Mouse (Mus musculus): ENCODE measurements around the gene Fgfr2. TPM values are rescaled to one million over a fixed set of nuclear protein-coding genes. Genes with fewer than 3 reads are reported as not detected.

Gene Fgfr2
- polyA plus RNA-seq, 1 experiment from 2014 or later: 86.9 TPM

DNA sequence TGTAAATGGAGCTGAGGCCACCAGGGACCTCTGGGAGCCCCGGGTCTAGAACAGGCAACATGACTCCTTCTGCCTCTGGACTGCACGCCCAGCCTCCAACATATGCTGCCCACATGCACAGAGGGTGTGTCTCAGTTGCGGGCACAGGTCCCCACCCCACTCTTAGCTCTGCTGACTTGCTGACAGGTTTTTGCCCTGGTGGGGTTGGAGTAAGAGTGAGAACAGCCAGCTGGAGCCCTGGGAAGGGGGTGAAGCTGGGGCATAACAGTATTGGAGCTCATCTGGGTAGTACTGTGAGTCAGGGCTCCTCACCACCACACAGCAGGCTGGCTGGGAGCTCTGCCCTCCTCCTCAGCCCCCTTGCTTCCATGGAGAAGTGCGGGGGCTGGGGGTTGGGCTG, 423.0 kb downstream of the Fgfr2 start:
- WGBS: 68% methylated on average over 4 of the region's 4 CpGs

DNA sequence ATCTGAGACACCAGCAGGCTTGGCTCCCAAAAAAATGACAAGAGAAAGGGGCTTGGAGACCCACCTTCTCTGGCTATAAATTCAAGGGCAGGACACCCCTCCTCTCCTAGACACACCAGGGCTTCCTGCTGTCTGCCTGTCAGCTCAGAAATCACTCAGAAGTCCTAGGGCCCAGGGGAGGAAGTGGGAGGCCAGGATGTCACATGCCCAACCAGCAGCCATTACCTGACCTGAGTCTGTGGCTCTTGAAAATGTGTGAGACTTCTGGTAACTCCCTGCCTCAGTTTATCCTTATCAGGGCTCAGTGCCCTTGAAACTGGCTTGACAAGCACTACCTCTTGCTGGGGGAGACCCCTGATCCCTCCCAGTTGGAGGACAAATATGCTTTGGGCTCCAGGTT, 423.5 kb downstream of the Fgfr2 start:
- no peaks in the 10 kb centered on the region for H3K9me3 ChIP-seq (ENCODE audit: control insufficient read depth, low read length)
- H3K36me3 ChIP-seq (ENCODE audit: control insufficient read depth, insufficient read depth, low read length): no peaks in the 10 kb centered on the region
- no peaks in the 10 kb centered on the region for H3K4me1 ChIP-seq (ENCODE audit: control insufficient read depth, insufficient read depth, low read length)
- H3K9ac ChIP-seq (ENCODE audit: low read length): no peak overlapping the region
- H3K4me2 ChIP-seq (ENCODE audit: low read depth): no peak overlapping the region
- ATAC-seq (ENCODE audit: insufficient read depth, low FRiP score, low TSS enrichment) (no peak), DNase-seq (ENCODE audit: low spot score) (no peak)
- H3K4me3 ChIP-seq (ENCODE audit: low read depth, low read length): no peak overlapping the region
- H3K27ac ChIP-seq (ENCODE audit: low read depth, low read length): no peak overlapping the region
- no peaks in the 10 kb centered on the region for H3K27me3 ChIP-seq (ENCODE audit: control insufficient read depth, insufficient read depth, low read length)

More for the DNA sequence above, 423.0 kb downstream of the Fgfr2 start:
- Histone ChIP-seq H3K27me3 (ENCODE audit: control insufficient read depth, insufficient read depth, low read length) (no peaks in the 10 kb centered on the region), H3K4me2 (ENCODE audit: low read depth) (no peak overlapping the region), H3K4me1 (ENCODE audit: control insufficient read depth, insufficient read depth, low read length) (no peaks in the 10 kb centered on the region), H3K36me3 (ENCODE audit: control insufficient read depth, insufficient read depth, low read length) (no peaks in the 10 kb centered on the region), H3K4me3 (ENCODE audit: low read depth, low read length) (no peak overlapping the region), H3K27ac (ENCODE audit: low read depth, low read length) (no peak overlapping the region), H3K9me3 (ENCODE audit: control insufficient read depth, low read length) (no peaks in the 10 kb centered on the region), H3K9ac (ENCODE audit: low read length) (no peak overlapping the region)
- DNase-seq (ENCODE audit: low spot score) (no peak), ATAC-seq (ENCODE audit: insufficient read depth, low FRiP score, low TSS enrichment) (no peak)

DNA sequence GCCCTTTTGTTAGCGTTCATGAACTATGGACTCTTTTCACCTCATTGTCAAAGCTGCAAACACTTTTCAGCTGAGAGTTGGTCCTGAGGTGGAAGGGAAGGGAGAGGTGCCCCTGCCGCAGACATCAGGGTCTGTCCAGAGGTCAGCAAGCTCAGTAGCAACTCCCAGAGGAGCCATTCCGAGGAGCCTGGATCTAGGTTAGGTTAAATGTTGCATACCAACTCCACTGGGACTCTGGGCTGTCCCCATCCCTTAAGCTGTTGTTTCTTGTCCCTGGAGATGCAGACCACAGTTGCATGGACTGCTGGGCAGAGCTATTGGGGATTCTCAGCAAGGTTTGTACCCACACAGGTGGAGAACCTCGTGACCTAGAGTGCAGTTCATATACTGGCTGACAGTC, 424.0 kb downstream of the Fgfr2 start:
- Histone ChIP-seq H3K4me3 (ENCODE audit: low read depth, low read length) (no peak overlapping the region), H3K27ac (ENCODE audit: low read depth, low read length) (no peak overlapping the region), H3K4me2 (ENCODE audit: low read depth) (no peak overlapping the region), H3K4me1 (ENCODE audit: control insufficient read depth, insufficient read depth, low read length) (no peaks in the 10 kb centered on the region), H3K27me3 (ENCODE audit: control insufficient read depth, insufficient read depth, low read length) (no peaks in the 10 kb centered on the region), H3K9ac (ENCODE audit: low read length) (no peak overlapping the region), H3K36me3 (ENCODE audit: control insufficient read depth, insufficient read depth, low read length) (no peaks in the 10 kb centered on the region), H3K9me3 (ENCODE audit: control insufficient read depth, low read length) (no peaks in the 10 kb centered on the region)
- ATAC-seq (ENCODE audit: insufficient read depth, low FRiP score, low TSS enrichment) (no peak), DNase-seq (ENCODE audit: low spot score) (no peak)
- 70% methylated on average over 4 of the region's 4 CpGs for WGBS

DNA sequence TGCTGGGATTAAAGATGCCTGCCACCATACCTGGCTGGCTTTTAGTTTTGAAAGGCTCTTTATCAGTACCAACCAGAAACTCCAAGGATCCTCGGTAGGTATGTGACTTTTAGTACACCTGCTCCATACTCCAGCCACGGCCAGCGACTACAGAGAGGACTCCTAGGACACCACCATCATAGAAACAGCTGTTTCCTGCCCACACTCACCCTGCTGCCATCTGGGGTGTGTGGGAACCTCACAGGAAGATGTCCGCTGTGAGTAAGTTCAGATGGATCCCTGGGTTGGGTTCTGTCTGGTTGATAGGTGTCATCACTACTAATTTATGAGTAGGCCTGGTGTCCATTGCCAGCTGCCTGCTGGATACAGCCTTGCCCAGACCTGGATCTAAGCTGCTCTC, 424.4 kb downstream of the Fgfr2 start:
- H3K4me3 ChIP-seq (ENCODE audit: low read depth, low read length): no peak overlapping the region
- no peak overlapping the region for H3K27ac ChIP-seq (ENCODE audit: low read depth, low read length)
- H3K9ac ChIP-seq (ENCODE audit: low read length): no peak overlapping the region
- no peaks in the 10 kb centered on the region for H3K27me3 ChIP-seq (ENCODE audit: control insufficient read depth, insufficient read depth, low read length)
- no peaks in the 10 kb centered on the region for H3K4me1 ChIP-seq (ENCODE audit: control insufficient read depth, insufficient read depth, low read length)
- 93% methylated on average over 4 of the region's 4 CpGs for WGBS
- no peaks in the 10 kb centered on the region for H3K9me3 ChIP-seq (ENCODE audit: control insufficient read depth, low read length)
- ATAC-seq (ENCODE audit: insufficient read depth, low FRiP score, low TSS enrichment): no peak
- H3K36me3 ChIP-seq (ENCODE audit: control insufficient read depth, insufficient read depth, low read length): no peaks in the 10 kb centered on the region
- no peak overlapping the region for H3K4me2 ChIP-seq (ENCODE audit: low read depth)
- no peak for DNase-seq (ENCODE audit: low spot score)

DNA sequence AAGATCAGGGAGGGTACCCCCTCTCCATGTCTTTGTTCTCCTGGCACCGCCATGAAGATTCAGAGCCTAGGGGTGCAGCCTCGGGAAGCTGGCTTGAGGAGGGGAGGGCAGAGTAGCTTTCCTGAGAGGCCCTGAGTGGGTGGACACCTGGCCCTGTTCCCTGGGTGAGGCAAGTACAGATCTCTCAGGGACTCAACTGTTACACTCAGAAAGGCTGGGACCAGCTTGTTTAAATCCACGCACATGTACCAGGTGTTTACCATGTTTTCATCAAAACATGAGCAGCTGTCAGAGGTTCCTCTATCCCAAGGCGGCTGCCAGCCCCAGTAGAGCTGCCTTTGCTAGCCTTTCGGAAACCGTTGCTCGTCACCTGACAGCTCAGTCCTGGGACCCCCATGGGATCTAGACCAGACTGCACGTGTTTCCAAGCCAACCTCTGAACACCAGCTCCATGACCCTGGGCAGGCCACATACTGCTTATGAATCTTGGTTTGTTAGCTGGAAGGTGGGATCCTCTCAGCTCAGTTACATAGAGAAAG, 425.8 kb downstream of the Fgfr2 start:
- Histone ChIP-seq H3K9me3 (ENCODE audit: control insufficient read depth, low read length) (no peaks in the 10 kb centered on the region), H3K36me3 (ENCODE audit: control insufficient read depth, insufficient read depth, low read length) (no peaks in the 10 kb centered on the region), H3K27me3 (ENCODE audit: control insufficient read depth, insufficient read depth, low read length) (no peaks in the 10 kb centered on the region), H3K4me2 (ENCODE audit: low read depth) (no peak overlapping the region), H3K27ac (ENCODE audit: low read depth, low read length) (no peak overlapping the region), H3K4me1 (ENCODE audit: control insufficient read depth, insufficient read depth, low read length) (no peaks in the 10 kb centered on the region), H3K4me3 (ENCODE audit: low read depth, low read length) (no peak overlapping the region), H3K9ac (ENCODE audit: low read length) (no peak overlapping the region)
- ATAC-seq (ENCODE audit: insufficient read depth, low FRiP score, low TSS enrichment) (no peak), DNase-seq (ENCODE audit: low spot score) (no peak)
- 88% methylated on average over 8 of the region's 8 CpGs for WGBS

DNA sequence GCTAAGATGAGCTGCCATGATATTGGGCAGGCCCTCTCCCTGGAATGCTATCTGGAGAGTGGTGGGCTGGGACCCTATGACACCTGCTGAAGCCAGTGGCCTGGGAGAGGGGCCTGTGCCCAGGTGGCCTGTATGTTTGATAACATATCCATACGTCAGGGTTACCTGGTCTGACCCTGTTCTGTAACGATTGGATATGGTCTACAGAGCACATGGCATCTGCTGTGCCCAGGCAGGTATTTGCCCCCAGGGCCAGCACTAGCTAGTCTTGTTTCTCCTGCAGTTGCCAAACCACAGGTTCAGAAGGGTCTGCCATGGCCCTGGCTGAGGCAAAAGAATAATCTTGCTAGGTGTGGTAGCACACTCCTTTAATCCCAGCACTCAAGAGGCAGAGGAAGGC, 429.6 kb downstream of the Fgfr2 start:
- Histone ChIP-seq H3K27ac (ENCODE audit: low read depth, low read length) (no peak overlapping the region), H3K9ac (ENCODE audit: low read length) (no peak overlapping the region), H3K4me2 (ENCODE audit: low read depth) (no peak overlapping the region), H3K4me1 (ENCODE audit: control insufficient read depth, insufficient read depth, low read length) (no peaks in the 10 kb centered on the region), H3K9me3 (ENCODE audit: control insufficient read depth, low read length) (no peaks in the 10 kb centered on the region), H3K27me3 (ENCODE audit: control insufficient read depth, insufficient read depth, low read length) (no peaks in the 10 kb centered on the region), H3K4me3 (ENCODE audit: low read depth, low read length) (no peak overlapping the region), H3K36me3 (ENCODE audit: control insufficient read depth, insufficient read depth, low read length) (no peaks in the 10 kb centered on the region)
- DNase-seq (ENCODE audit: low spot score): no peak
- ATAC-seq (ENCODE audit: insufficient read depth, low FRiP score, low TSS enrichment): no peak
- 90% methylated on average over 2 of the region's 2 CpGs for WGBS

DNA sequence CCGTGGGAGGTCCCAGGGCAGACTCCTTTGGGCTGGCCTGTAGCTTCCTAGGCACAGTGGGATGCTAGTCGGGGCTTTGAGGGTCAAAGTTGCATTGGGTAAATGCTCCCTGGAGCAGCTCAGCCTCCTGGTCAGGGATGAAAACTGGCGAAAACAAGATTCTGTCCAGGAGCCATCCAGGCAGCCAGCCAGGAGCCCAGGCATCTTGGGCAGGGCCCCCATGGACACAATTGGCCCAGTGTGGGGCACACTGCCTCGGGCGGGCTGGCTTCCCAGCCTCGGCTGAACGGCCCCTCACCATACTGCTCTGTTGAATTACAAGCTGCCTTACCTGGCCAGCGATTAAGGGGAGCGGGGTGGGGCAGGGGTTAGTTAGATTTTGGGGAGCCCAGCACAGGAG, 430.4 kb downstream of the Fgfr2 start:
- peaks cover 7% of the 10 kb centered on the region for H3K4me1 ChIP-seq (ENCODE audit: control insufficient read depth, insufficient read depth, low read length)
- H3K9ac ChIP-seq (ENCODE audit: low read length): no peak overlapping the region
- DNase-seq (ENCODE audit: low spot score) (no peak), ATAC-seq (ENCODE audit: insufficient read depth, low FRiP score, low TSS enrichment) (no peak)
- H3K27ac ChIP-seq (ENCODE audit: low read depth, low read length): no peak overlapping the region
- H3K36me3 ChIP-seq (ENCODE audit: control insufficient read depth, insufficient read depth, low read length): no peaks in the 10 kb centered on the region
- 82% methylated on average over 9 of the region's 9 CpGs for WGBS
- no peak overlapping the region for H3K4me3 ChIP-seq (ENCODE audit: low read depth, low read length)
- H3K9me3 ChIP-seq (ENCODE audit: control insufficient read depth, low read length): no peaks in the 10 kb centered on the region
- no peaks in the 10 kb centered on the region for H3K27me3 ChIP-seq (ENCODE audit: control insufficient read depth, insufficient read depth, low read length)
- no peak overlapping the region for H3K4me2 ChIP-seq (ENCODE audit: low read depth)

DNA sequence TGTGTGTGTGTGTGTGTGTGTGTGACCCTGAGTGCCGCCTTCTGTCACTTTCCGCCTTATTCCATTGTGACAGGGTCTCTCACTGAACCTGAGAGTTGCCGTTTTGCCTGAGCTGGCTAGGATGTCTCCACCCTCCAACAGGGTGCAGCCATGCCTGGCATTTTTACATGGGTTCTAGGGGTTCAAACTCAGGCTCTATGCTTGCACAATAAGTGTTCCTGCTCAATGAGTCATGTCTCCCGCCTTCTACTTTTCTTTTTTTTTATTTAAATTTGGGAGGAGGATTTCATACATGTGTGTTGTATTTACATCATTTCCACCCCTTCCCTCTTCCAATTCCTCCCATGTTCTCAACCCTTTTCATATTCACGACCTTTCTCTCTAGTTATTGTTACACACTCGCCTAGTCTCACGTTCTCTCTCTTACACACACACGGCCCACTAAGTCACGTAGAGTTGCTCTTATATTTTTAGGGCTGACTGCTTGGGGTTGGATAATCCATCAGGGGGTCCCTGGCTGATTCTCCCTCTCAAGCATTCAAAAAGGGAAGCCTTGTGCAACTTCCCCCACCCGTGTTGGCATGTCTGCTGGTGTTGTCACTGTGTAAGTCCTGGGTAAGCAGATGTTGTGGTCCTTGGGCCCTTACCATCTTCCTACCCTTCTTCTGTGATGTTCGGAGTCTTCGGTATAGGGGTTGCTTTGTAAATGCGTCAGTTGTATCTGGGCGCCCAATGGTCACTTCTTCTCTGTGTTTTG, 432.3 kb downstream of the Fgfr2 start:
- Histone ChIP-seq H3K4me3 (ENCODE audit: low read depth, low read length) (no peak overlapping the region), H3K9ac (ENCODE audit: low read length) (no peak overlapping the region), H3K4me1 (ENCODE audit: control insufficient read depth, insufficient read depth, low read length) (peaks cover 7% of the 10 kb centered on the region), H3K4me2 (ENCODE audit: low read depth) (no peak overlapping the region), H3K27ac (ENCODE audit: low read depth, low read length) (no peak overlapping the region), H3K36me3 (ENCODE audit: control insufficient read depth, insufficient read depth, low read length) (no peaks in the 10 kb centered on the region), H3K27me3 (ENCODE audit: control insufficient read depth, insufficient read depth, low read length) (no peaks in the 10 kb centered on the region), H3K9me3 (ENCODE audit: control insufficient read depth, low read length) (no peaks in the 10 kb centered on the region)
- 89% methylated on average over 14 of the region's 14 CpGs for WGBS
- no peak for DNase-seq (ENCODE audit: low spot score)
- no peak for ATAC-seq (ENCODE audit: insufficient read depth, low FRiP score, low TSS enrichment)

DNA sequence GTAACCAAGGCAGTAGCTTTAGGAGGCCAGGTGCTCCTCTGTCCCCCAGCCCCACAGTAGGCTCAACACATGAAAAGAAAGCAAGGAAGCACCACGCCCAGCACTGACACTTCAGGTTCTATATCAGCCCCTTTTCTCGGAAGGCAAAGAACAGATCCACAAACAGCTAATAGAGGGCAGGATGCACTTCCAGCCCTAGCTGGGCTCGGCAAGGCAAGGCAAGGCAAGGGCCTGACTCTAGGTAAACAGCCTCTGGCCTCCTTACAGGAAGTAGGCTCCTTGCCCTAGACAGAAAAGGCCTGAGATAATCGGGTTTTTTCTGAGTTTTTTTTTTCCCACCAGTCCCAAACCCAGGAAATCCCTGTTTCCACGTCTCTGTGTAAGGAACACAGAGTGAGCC, 433.4 kb downstream of the Fgfr2 start:
- Histone ChIP-seq H3K27ac (ENCODE audit: low read depth, low read length) (no peak overlapping the region), H3K9me3 (ENCODE audit: control insufficient read depth, low read length) (no peaks in the 10 kb centered on the region), H3K9ac (ENCODE audit: low read length) (no peak overlapping the region), H3K4me1 (ENCODE audit: control insufficient read depth, insufficient read depth, low read length) (peaks cover 7% of the 10 kb centered on the region), H3K27me3 (ENCODE audit: control insufficient read depth, insufficient read depth, low read length) (no peaks in the 10 kb centered on the region), H3K4me2 (ENCODE audit: low read depth) (no peak overlapping the region), H3K4me3 (ENCODE audit: low read depth, low read length) (no peak overlapping the region), H3K36me3 (ENCODE audit: control insufficient read depth, insufficient read depth, low read length) (no peaks in the 10 kb centered on the region)
- ATAC-seq (ENCODE audit: insufficient read depth, low FRiP score, low TSS enrichment): no peak
- DNase-seq (ENCODE audit: low spot score): no peak
- WGBS: 81% methylated on average over 5 of the region's 5 CpGs
